Mouse (Mus musculus) myocyte (in vitro differentiated cells): ENCODE measurements around the gene Polr3g.

Experiments
- E2F4 ChIP-seq: IDR thresholded peaks from one replicate; pipeline ENCODE4 v1.6.1; 2011; ENCODE audit warnings: mild to moderate bottlenecking, control low read depth, moderate library complexity; ENCODE audit not compliant: insufficient read depth
- MYOG ChIP-seq, 3 experiments: IDR thresholded peaks; one replicate each; pipeline ENCODE4 v1.6.1; 2011; ENCODE audit warnings: control low read depth in 2 of 3, low read depth in 2 of 3, mild to moderate bottlenecking in 2 of 3; ENCODE audit not compliant: insufficient read length in 2 of 3, control insufficient read depth in 1 of 3, insufficient read depth in 1 of 3
- POLR2A ChIP-seq: IDR thresholded peaks from one replicate; pipeline ENCODE4 v1.6.1; 2011; ENCODE audit warnings: low read depth, mild to moderate bottlenecking, control low read depth, moderate library complexity; ENCODE audit not compliant: insufficient read length
- REST ChIP-seq: IDR thresholded peaks from one replicate; pipeline ENCODE4 v1.6.1; 2011; ENCODE audit warnings: mild to moderate bottlenecking, control low read depth, moderate library complexity; ENCODE audit not compliant: insufficient read depth, insufficient read length
- TCF12 ChIP-seq: IDR thresholded peaks from one replicate; pipeline ENCODE4 v1.6.1; 2011; ENCODE audit warnings: mild to moderate bottlenecking, control low read depth; ENCODE audit not compliant: poor library complexity, insufficient read depth, severe bottlenecking
- TCF3 ChIP-seq: IDR thresholded peaks from one replicate; pipeline ENCODE4 v1.6.1; 2011; ENCODE audit warnings: low read depth, control low read depth; ENCODE audit not compliant: insufficient read length

DNA sequence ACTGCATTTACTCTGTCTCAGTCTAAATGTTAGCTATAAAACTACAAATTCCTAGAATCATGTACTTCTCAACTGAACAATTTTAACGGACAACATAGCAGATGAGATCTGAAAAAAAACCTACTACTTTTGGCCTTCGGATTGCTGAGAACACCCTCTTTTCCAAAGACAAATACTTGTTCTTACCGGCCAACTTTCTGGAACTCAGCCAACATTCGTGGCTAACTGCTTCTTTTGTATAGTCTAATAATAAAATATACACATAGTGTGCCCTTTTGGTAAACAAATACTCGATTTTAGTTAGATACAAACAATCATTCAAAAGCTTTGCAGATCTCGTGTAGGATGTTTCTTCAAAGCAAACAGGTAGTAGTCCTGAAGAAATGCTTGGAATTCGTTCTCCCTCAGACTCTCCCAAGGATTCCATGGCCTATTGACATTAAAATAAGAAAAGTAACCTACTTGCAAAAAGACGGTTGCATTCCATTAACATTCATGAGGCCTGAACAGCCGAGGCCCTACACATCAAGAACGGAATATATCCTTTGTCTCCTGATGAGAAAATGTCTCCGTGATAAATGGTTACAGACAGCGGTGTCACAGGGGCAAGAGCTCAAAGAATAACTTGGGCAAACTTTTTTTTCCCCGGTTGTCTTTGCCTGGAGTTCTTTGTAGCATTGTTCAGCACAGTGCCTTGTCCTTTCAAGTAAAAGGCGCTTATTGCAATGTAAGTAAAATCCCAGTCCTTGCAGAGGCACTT lies 54.5 kb downstream of the Polr3g start:
- TF ChIP-seq E2F4 (no peak), POLR2A (no peak), REST (no peak), TCF12 (no peak), TCF3 (no peak), MYOG (IDR thresholded peaks at IDR 0.05; ENCODE audit: control insufficient read depth in 1 of 3, insufficient read depth in 1 of 3, insufficient read length in 2 of 3, low read depth in 2 of 3) (no peak)
